Mouse (Mus musculus) urinary bladder, postnatal 0 days (tissue): ENCODE data around the gene Cth. TPM values are rescaled to one million over a fixed set of nuclear protein-coding genes. Genes with fewer than 3 reads are reported as not detected.

ENCODE experiments used
- polyA plus RNA-seq: library from polyadenylated mRNA; unstranded; fragments of >200 nt; fragmentation: Nextera tagmentation; extraction: Ambion mirVana; gene quantifications from 2 replicates; pipeline ENCODE4 v1.2.1, GENCODE M21; 2015

Cth gene
- 6.9 and 8.3 TPM in 2 replicates for polyA plus RNA-seq

DNA sequence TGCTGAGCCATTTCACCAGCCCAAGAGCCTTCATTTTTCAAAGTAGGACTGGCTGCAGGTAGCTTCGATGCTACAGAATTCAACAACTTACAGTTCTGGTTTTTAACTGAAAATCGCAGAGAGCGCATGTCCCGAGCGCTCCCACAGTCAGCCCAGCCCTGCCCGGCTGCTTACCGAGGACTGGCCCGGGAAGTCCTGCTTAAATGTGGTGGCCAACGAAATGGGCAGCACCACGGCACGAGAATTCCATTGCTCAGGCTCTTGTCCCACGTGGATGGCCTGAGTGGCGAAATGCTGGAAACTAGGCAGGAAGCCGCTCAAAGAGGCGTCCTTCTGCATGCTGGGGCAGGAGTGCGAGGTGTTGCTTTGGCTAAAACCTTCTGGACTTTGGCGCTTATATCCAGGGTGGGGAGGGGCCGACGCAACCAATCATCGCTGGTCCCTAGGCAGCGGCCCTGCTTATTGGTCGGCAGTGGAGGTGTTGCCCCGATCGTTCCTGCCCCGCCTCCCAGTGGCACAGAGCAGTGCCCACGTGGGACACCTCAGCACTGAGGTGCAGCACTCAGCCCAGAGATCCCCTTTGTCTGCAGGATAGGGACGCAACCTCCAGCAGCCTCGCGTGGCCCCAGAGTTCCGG is at the start of gene Cth:
Gene Cth, minus strand, starts transcription at position 386 of the 637 bp plus-strand sequence.

DNA sequence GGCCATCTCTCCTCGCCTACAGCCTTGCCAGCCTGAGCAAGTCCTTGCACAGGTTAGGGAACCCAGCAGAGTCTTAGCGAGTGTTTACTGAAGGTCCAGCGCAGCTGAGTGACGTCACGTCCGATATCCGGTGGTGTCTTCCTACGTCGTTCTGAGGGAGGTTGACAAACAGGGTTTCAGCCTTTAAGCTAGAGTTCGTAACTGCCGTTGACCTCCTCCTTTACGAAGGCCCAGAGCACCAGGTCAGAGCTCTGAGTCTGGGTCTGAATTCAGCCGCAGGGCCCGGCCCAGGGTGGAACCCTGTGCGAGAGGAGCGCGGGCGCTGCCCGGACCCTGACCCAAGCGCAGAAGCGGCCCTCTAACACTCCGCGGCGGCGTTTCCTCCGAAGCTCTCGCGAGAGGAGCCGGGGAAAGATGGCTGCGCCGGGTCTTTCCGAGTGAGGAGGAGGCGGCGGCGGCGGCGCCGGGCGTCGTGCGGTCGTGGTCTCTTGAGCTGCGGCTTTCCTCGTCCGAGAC is 22.0 kb upstream of the Cth start, which contains the start of gene Ankrd13c:
Gene Ankrd13c, plus strand, starts transcription at position 397 of the 516 bp plus-strand sequence.

Other genes starting within 250 kb of the Cth start
- gene Ankrd13c, start 22.2 kb upstream of the Cth start, polyA plus RNA-seq, result 12.8 and 14.8 TPM in 2 replicates
- 132 and 137 TPM in 2 replicates for gene Srsf11, start 111.6 kb upstream of the Cth start, polyA plus RNA-seq
- gene Lrrc40, start 111.6 kb upstream of the Cth start, polyA plus RNA-seq, result 16.9 and 23.4 TPM in 2 replicates